Mouse (Mus musculus) intestine, postnatal 0 days (tissue): ENCODE data around the gene Pigv. TPM values are rescaled to one million over a fixed set of nuclear protein-coding genes. Genes with fewer than 3 reads are reported as not detected.

ENCODE experiments used
- ATAC-seq: fragments of 200-750 bp; cut with Nextera tagmentation; 2 replicates; pipeline ENCODE4 v1.8.0; 2017; ENCODE audit warnings: mild to moderate bottlenecking, moderate TSS enrichment, moderate library complexity
- H3K27ac ChIP-seq: fragments of 300-500 bp; sonication (generic); 2 replicates; pipeline ENCODE4 v1.5.1; 2014; ENCODE audit warnings: mild to moderate bottlenecking, low read depth, low read length, moderate library complexity
- H3K27me3 ChIP-seq: fragments of 300-500 bp; sonication (generic); replicated peaks from 2 replicates; pipeline ENCODE4 v1.6.1; 2014; ENCODE audit warnings: low read length, mixed read lengths; ENCODE audit not compliant: control insufficient read depth, insufficient read depth
- H3K36me3 ChIP-seq: fragments of 300-500 bp; sonication (generic); 2 replicates; pipeline ENCODE4 v1.6.1; 2014; ENCODE audit warnings: mild to moderate bottlenecking, moderate library complexity; ENCODE audit not compliant: control insufficient read depth, insufficient read depth
- H3K4me1 ChIP-seq: fragments of 300-500 bp; sonication (generic); replicated peaks from 2 replicates; pipeline ENCODE4 v1.6.1; 2014; ENCODE audit warnings: antibody characterized with exemption, low read length, mixed read lengths; ENCODE audit not compliant: control insufficient read depth, insufficient read depth
- H3K4me2 ChIP-seq: fragments of 300-500 bp; sonication (generic); replicated peaks from 2 replicates; pipeline ENCODE4 v1.6.1; 2014; ENCODE audit warnings: low read depth, mild to moderate bottlenecking, moderate library complexity
- H3K4me3 ChIP-seq: fragments of 300-500 bp; sonication (generic); 2 replicates; pipeline ENCODE4 v1.5.1; 2014; ENCODE audit warnings: low read depth, low read length
- H3K9ac ChIP-seq: fragments of 300-500 bp; sonication (generic); 2 replicates; pipeline ENCODE4 v1.6.1; 2014; ENCODE audit warnings: mild to moderate bottlenecking, low read depth, low read length
- H3K9me3 ChIP-seq: fragments of 300-500 bp; sonication (generic); 2 replicates; pipeline ENCODE4 v1.6.1; 2016; ENCODE audit warnings: mixed run types; ENCODE audit not compliant: control insufficient read depth
- CTCF ChIP-seq: sonication (generic); IDR thresholded peaks from 2 replicates; pipeline ENCODE4 v1.5.1; 2016; ENCODE audit warnings: low read depth, mild to moderate bottlenecking, control low read depth, antibody characterized with exemption, moderate library complexity
- WGBS: fragments of 180-500 bp; shearing (Covaris S2); extraction: QIAGEN DNeasy Blood & Tissue Kit; methylation state at CpG from one replicate; pipeline ENCODE4 v1.1.7; 2014; 5-methylcytosine and 5-hydroxymethylcytosine counted together
- microRNA-seq: library from miRNA; unstranded; fragments of <30 nt; microRNA quantifications from one replicate; pipeline ENCODE4, GENCODE M21; 2016
- polyA plus RNA-seq: library from polyadenylated mRNA; unstranded; fragments of >200 nt; fragmentation: Nextera tagmentation; extraction: Ambion mirVana; gene quantifications from 2 replicates; pipeline ENCODE4 v1.2.1, GENCODE M21; 2015

The Pigv gene
- polyA plus RNA-seq, 1 experiment from 2014 or later: 10.7 TPM

DNA sequence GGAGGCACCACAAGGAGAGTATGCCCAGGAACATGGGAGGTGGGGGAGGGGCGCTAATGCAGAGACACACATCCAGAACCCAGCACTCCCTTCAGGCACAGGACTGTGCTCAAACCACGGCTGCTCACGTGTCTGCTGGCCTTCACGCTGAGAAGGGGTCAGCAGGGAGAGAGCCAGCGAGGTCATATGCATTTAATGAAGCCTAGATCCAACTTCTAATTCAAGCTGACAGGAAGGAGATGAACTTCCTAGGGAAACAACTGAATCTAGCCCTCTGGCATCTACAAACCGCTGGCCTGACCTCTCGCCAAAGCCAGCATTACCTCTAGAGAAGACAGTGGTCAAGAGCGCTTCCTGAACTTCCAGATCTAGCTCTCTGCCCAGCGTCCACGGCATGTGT is 57.0 kb downstream of the Pigv start:
- Histone ChIP-seq H3K27me3 (no peaks in the 10 kb centered on the region), H3K9me3 (no peaks in the 10 kb centered on the region), H3K4me3 (no peak overlapping the region), H3K4me1 (peaks cover 4% of the 10 kb centered on the region; the same call in 1 of the 2 replicates), H3K27ac (no peak overlapping the region), H3K36me3 (peaks cover 23% of the 10 kb centered on the region; the same call in 1 of the 2 replicates), H3K4me2 (no peak overlapping the region), H3K9ac (no peak overlapping the region)
- ATAC-seq: no peak
- TF ChIP-seq CTCF: no peak
- WGBS: 72% methylated on average over 10 of the region's 10 CpGs

GRCm38 (mm10) chr4:133614274-133614761 is 58.1 kb downstream of the Pigv start:
- 82% methylated on average over 8 of the region's 8 CpGs for WGBS
- Histone ChIP-seq H3K27me3 (no peaks in the 10 kb centered on the region), H3K9me3 (no peaks in the 10 kb centered on the region), H3K27ac (no peak overlapping the region), H3K36me3 (peaks cover 29% of the 10 kb centered on the region; the same call in 1 of the 2 replicates), H3K4me3 (no peak overlapping the region), H3K4me1 (no peaks in the 10 kb centered on the region), H3K4me2 (no peak overlapping the region), H3K9ac (no peak overlapping the region)
- TF ChIP-seq CTCF: no peak
- peak; percentile 12 for ATAC-seq

- no peak for TF ChIP-seq CTCF
- Histone ChIP-seq H3K4me1 (no peaks in the 10 kb centered on the region), H3K36me3 (peaks cover 32% of the 10 kb centered on the region; the same call in 1 of the 2 replicates), H3K4me3 (no peak overlapping the region), H3K27ac (no peak overlapping the region), H3K9me3 (no peaks in the 10 kb centered on the region), H3K4me2 (no peak overlapping the region), H3K27me3 (no peaks in the 10 kb centered on the region), H3K9ac (no peak overlapping the region)
- WGBS: 86% methylated on average over 4 of the region's 4 CpGs
- ATAC-seq: no peak
Measured at GRCm38 (mm10) chr4:133613867-133614266, 58.6 kb downstream of the Pigv start.

DNA sequence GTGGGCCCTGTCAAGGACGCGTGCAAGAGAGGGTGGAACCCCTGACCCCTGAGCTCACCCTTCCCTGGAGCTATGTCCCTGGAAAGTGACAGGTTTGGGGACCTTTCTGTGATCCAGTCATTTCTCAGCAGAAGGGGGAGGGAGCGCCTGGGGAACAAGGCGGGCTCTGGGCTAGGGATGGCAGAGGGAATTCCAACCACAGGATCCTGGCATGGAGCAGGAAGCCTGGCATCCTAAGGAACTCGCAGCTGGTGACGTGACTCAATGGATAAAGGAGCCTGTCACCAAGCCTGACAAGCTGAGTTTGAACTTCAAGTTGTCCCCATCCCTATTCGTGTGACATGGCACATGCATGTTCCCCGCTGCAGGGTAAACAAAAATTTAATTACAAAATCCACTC is 59.4 kb downstream of the Pigv start:
- Histone ChIP-seq H3K4me3 (no peak overlapping the region), H3K4me2 (no peak overlapping the region), H3K27ac (no peak overlapping the region), H3K9ac (no peak overlapping the region), H3K9me3 (no peaks in the 10 kb centered on the region), H3K36me3 (peaks cover 32% of the 10 kb centered on the region; the same call in 1 of the 2 replicates), H3K4me1 (no peaks in the 10 kb centered on the region), H3K27me3 (no peaks in the 10 kb centered on the region)
- no peak for TF ChIP-seq CTCF
- ATAC-seq: no peak
- 94% methylated on average over 8 of the region's 8 CpGs for WGBS

DNA sequence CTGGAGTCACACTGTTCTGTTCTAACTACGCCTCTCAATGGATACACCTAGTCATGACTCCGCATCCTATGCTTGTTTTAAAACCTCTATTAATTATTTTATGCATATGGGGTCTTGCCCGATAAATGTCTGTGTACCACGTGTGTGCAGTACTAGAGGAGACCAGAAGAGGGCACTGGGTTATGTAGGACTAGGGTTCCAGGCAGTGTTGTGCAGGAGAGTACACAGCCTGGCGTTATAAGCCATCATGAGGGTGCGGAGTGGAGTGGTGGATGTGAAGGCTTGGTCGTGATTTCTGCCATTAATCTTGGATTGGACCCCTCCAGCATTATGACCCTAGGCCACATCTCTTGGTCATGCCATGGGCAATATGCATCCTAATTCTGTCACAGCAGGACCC is 60.0 kb downstream of the Pigv start:
- 0 out of 2 replicates have a peak, but pooled peaks have one; percentile 18 for TF ChIP-seq CTCF
- no peak for ATAC-seq
- Histone ChIP-seq H3K9ac (no peak overlapping the region), H3K27ac (no peak overlapping the region), H3K4me2 (no peak overlapping the region), H3K4me1 (no peaks in the 10 kb centered on the region), H3K27me3 (no peaks in the 10 kb centered on the region), H3K36me3 (peaks cover 32% of the 10 kb centered on the region; the same call in 1 of the 2 replicates), H3K4me3 (no peak overlapping the region), H3K9me3 (no peaks in the 10 kb centered on the region)
- WGBS: 98% methylated on average over 7 of the region's 7 CpGs

DNA sequence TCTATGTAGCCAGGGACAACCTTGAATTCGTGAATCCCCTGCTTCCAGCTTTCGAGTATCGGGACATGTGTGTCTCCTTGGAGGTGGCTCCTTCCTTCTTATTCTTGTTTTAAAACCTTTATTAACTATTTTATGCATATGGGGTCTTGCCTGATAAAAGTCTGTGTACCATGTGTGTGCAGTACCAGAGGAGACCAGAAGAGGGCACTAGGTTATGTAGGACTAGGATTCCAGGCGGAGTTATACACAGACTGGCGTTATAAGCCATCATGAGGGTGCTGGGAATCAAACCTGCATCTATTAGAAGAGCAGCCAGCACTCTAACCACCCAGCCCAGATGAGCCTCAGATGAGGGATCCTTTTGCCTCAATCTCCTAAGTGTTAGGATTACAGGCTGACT is 60.6 kb downstream of the Pigv start:
- WGBS: 96% methylated on average over 5 of the region's 5 CpGs
- TF ChIP-seq CTCF: peak; percentile 53
- Histone ChIP-seq H3K9ac (no peak overlapping the region), H3K27ac (no peak overlapping the region), H3K4me2 (no peak overlapping the region), H3K4me3 (no peak overlapping the region), H3K9me3 (no peaks in the 10 kb centered on the region), H3K4me1 (no peaks in the 10 kb centered on the region), H3K36me3 (peaks cover 37% of the 10 kb centered on the region; the same call in 1 of the 2 replicates), H3K27me3 (no peaks in the 10 kb centered on the region)
- ATAC-seq: no peak

Small RNA genes within 50 kb of the gene (microRNA-seq; reads per million reads assigned to microRNA genes)
- not detected for gene Mir7227

Other genes starting within 250 kb of the Pigv start
- gene Tent5b, start 192.5 kb downstream of the Pigv start, polyA plus RNA-seq: 1.3 and 1.8 TPM in 2 replicates
- gene Trnp1, start 174.1 kb downstream of the Pigv start, polyA plus RNA-seq: 2.5 and 2.9 TPM in 2 replicates
- 50.6 and 53.2 TPM in 2 replicates for gene Kdf1, start 153.7 kb downstream of the Pigv start, polyA plus RNA-seq
- gene Nudc, start 126.7 kb downstream of the Pigv start, polyA plus RNA-seq: 125 and 138 TPM in 2 replicates
- 25.6 and 34.8 TPM in 2 replicates for gene Nr0b2, start 119.3 kb downstream of the Pigv start, polyA plus RNA-seq
- gene Gpatch3, start 97.9 kb downstream of the Pigv start, polyA plus RNA-seq: 7.1 and 7.2 TPM in 2 replicates
- 16.1 and 18.4 TPM in 2 replicates for gene Gpn2, start 88.3 kb downstream of the Pigv start, polyA plus RNA-seq
- gene Sfn, start 70.5 kb downstream of the Pigv start, polyA plus RNA-seq: 34.8 and 37.6 TPM in 2 replicates
- gene Zdhhc18, start 22.5 kb downstream of the Pigv start, polyA plus RNA-seq: 1.8 and 2.3 TPM in 2 replicates
- gene Arid1a, start 84.1 kb upstream of the Pigv start, polyA plus RNA-seq: 10.4 and 12.1 TPM in 2 replicates
- gene Rps6ka1, start 215.2 kb upstream of the Pigv start, polyA plus RNA-seq: 86.2 and 88.8 TPM in 2 replicates